Mouse (Mus musculus) C2C12 (cell line): ENCODE data around the gene Sf3a2.

Source experiments
- CTCF ChIP-seq: IDR thresholded peaks from one replicate; pipeline ENCODE4 v1.5.1; 2011; ENCODE audit not compliant: control insufficient read depth, insufficient read depth, insufficient read length
- FOSL1 ChIP-seq: IDR thresholded peaks from one replicate; pipeline ENCODE4 v1.8.0; 2011; ENCODE audit warnings: mild to moderate bottlenecking, low read length; ENCODE audit not compliant: poor library complexity, insufficient read depth, severe bottlenecking
- MAX ChIP-seq: IDR thresholded peaks from one replicate; pipeline ENCODE4 v1.6.1; 2011; ENCODE audit warnings: mild to moderate bottlenecking, control low read depth

- TF ChIP-seq CTCF, result no peak
- TF ChIP-seq MAX, result no peak
- TF ChIP-seq FOSL1, result no peak
Measured at GRCm38 (mm10) chr10:80808985-80809632, 11.1 kb downstream of the Sf3a2 start.
